Mouse (Mus musculus) spleen, postnatal 14 days (tissue): ENCODE measurements around the gene Crlf1.
A peak's percentile ranks its signal among the peaks of the same experiment; 100 is the strongest.
"Not testable (repeated sequence)": the region's sequence is repeated elsewhere in the genome, so short reads cannot be mapped to it uniquely, and the experiment has no call there.

ENCODE experiments used
- DNase-seq, 2 experiments: peaks; one replicate each; pipeline ENCODE4 v3.0.0; 2021 to 2022; ENCODE audit warnings: low spot score in 2 of 2

Crlf1 gene

DNA sequence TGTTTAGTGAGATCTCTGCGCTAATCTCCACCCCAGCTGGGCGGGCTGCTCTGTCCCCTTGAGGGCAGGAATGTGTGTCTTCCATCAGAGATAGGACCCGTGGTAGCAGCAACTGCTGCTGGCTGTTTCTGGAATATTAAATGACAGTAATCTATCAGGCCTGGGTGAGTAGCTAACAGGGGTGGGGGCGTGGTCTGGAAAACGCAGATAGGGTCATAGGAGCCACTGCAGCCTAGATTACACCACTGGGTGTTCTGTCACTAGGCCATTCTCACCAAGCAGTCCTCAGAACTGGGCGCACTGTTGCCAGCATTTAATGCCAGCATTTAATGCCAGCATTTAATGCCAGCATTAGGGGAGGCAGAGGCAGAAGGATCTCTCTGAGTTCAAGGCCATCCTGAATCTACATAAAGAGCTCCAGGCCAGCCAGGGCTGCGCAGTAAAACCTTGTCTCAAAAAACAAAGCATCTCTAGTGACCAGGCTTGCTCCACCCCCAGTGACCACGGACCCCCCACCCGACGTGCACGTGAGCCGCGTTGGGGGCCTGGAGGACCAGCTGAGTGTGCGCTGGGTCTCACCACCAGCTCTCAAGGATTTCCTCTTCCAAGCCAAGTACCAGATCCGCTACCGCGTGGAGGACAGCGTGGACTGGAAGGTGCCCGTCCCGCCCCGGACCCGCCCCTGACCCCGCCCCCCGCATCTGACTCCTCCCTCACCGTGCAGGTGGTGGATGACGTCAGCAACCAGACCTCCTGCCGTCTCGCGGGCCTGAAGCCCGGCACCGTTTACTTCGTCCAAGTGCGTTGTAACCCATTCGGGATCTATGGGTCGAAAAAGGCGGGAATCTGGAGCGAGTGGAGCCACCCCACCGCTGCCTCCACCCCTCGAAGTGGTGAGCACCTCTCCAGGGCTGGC lies 7.7 kb downstream of the Crlf1 start:
- peak in 1 of 2 experiments; percentile 42 for DNase-seq

DNA sequence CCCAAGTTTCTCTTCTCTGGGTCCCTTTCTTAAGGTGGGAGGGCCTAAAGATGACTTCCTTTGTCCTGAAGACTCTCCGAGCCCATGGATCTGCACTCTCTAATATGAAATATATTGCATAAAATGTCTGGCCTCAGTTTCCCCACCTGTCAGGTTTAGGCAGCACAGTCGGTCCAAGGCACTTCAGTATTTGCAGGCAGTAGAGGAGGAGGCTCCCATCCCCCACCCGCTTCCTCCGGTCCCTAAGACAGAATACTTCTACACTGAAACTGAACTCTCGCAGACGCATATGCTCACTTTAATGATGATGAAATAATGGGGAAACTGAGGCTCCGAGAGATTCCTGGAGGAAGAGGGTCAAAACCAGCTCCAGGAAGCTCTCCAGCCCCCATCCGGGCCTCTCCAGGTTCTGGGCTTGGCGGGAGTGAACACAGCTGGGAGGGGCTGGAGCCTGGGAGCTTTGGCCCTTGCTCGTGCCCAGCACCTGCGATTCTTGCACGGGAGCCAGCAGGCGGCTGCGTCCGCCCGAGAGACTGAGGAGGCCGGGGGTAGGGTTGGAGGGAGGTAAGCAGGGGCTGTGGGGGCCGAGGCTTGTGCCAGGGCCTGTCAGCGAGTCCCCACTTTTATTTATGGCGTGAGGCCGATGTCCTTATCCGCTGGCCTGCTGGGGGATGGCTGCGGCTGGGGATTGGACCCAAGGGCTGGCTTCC lies 9.0 kb downstream of the Crlf1 start:
- no peak for DNase-seq

DNA sequence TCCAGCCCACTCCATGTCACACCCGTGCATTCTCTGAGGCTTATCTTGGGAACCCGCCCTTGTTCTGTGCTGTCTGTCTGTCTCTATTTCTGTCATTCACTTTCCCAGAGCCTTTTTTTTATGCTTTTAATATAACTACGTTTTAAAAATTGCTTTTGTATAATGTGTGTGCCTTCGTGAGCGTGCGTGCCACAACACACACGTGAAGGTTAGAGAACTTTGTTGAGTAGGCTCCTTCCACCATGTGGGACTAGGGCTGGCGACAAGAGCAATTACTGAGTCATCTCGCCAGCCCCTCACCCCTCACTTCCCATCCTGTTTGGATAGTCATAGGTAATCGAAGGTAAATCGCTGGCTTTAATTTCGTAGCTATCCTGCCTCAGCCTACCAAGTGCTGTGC lies 9.6 kb downstream of the Crlf1 start:
- DNase-seq: no peak

DNA sequence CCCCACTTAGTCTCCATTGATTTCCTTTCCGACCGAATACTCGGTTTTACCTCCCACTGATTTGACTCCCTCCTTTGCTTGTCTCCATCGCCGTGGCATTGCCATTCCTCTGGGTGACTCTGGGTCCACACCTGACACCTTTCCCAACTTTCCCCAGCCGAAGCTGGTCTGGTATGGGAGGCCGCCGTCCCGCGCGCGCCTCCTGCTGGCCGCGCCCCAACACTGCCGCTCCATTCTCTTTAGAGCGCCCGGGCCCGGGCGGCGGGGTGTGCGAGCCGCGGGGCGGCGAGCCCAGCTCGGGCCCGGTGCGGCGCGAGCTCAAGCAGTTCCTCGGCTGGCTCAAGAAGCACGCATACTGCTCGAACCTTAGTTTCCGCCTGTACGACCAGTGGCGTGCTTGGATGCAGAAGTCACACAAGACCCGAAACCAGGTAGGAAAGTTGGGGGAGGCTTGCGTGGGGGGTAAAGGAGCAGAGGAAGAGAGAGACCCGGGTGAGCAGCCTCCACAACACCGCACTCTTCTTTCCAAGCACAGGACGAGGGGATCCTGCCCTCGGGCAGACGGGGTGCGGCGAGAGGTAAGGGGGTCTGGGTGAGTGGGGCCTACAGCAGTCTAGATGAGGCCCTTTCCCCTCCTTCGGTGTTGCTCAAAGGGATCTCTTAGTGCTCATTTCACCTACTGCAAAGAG lies 10.2 kb downstream of the Crlf1 start:
- DNase-seq: peak; percentile 49 to 60

DNA sequence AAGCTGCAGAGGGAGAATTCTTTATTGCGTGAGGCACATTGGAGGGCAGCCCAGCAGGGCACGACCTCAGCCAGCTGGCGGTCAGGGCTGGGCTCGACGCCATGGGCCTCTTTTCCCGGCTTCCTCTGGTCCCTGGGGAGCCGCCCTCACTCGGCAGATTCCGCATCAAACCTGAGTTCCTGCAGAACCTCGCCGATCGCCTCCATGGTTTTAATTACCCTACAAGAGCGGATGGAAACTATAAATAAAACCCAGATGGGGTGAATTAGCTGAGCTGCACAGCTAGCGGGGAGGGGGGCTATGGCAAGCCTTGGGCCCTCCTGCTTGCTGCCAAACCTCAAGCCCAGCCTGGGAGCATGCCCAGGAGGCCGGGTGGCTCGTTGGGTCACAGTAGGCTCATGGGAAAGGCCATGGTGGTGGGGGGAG lies 11.3 kb downstream of the Crlf1 start:
- no peak for DNase-seq

- DNase-seq: peak; percentile 57 to 87
These were observed 11.9 kb downstream of the Crlf1 start for GRCm38 (mm10) chr8:70504851-70505250.

- no peak for DNase-seq
These were observed 12.9 kb downstream of the Crlf1 start for GRCm38 (mm10) chr8:70505698-70506327.

DNA sequence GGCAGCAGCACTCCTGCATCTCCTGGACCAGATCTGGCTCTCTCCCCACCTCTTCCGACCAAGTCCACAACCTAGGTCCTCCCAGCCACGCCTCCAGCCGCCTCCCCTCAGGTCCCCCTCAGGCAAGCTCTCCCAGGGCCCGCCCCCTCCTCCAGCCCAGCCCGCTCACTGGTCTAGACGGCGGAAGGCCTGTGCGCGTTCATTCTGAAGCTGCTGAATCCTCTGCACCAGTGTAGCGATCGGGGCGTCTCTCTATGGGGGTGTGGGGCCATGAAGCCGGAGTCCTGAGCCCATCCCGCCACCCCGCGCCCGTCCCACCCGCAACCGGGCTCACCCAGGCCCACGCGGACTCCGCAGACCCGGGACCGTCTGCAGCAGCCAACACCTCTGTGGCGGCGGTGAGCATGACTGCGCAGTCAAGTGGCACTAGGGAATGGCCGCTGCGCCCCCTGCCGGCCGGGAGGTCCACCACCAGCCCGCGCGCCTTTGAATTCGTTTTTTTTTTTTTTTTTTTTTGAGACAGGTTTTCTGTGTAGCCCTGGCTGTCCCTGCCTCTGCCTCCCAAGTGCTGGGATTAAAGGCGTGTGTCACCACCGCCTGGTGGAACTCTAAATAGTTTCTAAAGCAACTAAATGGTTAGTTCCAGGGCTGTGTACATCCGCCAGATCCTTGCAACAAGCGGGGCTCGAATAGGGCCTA lies 13.5 kb downstream of the Crlf1 start, which contains the start of gene Rex1bd:
Rex1bd (minus strand) TSS at position 425 of the 699 bp plus-strand sequence.
- peak; percentile 88 to 92 for DNase-seq

DNA sequence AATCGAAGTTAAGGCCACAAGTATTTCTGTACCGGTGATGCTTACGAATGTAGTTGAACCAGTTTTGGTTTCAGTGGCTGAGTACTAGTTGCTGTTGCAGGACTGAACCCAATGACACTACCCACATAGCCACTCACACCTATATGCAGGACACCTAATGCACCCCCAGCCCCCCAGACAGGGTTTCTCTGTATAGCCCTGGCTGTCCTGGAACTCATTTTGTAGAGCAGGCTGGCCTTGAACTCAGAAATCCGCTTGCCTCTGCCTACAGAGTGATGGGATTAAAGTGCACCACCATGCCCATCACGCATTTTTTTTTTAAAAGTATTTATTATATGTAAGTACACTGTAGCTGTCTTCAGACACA lies 14.1 kb downstream of the Crlf1 start:
- DNase-seq: no peak

DNA sequence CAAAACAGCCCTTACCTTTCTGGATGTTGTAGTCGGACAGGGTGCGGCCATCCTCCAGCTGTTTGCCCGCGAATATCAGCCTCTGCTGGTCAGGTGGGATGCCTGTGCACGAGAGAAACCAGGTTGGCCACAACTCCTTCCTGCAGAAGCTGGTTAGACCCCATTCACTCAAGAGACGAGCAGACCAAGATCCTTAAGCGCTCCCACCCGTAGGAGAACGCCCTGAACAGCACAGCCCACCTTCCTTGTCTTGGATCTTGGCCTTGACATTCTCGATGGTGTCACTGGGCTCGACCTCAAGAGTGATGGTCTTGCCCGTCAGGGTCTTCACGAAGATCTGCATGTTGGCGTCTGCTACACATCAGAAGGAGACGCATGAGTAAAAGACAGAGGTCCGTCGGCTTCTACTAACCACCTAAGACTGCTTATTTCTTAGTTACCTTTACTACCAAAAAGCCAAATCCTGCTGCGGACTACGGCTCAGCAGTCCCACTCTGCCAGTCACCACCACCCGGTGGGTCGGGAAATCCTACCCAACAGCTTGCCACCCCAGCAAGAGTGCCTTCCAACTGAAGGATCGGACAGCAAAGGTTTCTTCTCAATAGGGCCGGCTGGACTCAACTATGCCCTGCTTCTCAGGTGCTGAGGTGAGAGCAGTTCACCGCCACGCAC lies 16.5 kb downstream of the Crlf1 start:
- no peak for DNase-seq

DNA sequence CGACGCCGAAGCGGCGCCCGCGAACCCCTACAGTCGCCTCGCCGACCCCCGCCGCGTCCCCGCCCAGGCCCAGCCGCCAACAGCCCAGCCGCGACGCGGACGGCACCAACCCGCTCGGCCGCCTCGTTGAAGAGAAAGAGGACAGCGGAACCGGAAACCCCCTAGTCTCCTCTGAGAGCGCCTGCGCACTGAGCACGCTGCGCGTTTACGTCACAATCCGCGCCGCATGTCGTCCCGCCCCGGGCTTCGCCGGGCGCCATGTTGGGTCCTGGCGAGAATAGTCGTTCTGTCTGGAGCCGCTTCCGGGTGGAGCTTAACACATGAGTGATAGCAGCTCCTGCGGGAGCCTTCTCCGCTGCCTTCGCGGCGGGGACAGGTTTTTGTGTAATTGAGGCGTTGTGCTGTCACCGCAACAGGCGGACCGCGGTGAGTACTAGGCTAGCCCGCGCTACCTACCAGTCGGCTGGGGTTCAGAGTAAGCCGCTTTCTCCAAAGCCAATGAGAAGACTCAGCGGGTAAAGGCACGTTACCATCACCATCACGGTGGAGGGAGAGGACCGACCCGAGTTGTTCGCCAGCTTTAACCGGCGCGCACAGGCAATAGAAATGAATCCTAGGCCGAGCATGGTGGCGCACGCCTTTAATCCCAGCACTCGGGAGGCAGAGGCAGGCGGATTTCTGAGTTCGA lies 17.4 kb downstream of the Crlf1 start, which contains the start of gene Uba52:
Uba52 (minus strand) TSS at position 574 of the 688 bp plus-strand sequence.
- DNase-seq: peak; percentile 94 to 97

- DNase-seq: not testable (repeated sequence)
These were observed 18.2 kb downstream of the Crlf1 start for GRCm38 (mm10) chr8:70511174-70511573.

DNA sequence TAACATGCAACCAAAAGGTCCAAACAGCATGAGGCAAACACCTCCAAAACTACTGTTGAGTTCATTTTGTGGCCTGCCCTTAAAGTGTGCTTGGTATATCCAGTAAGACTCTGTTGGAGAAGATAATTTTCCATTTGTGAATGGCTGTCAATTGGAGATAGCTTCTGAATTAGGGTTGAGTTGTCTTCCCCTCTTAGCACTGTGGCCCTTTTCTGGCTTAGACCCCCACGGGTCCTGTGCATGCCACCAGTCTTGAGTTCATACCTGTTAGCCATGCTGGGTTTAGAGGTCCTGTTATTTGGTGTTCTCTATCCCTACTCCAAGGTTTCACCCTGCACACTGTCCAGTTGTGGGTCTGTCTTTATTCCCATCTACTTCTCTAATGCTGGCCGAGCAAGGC lies 18.8 kb downstream of the Crlf1 start:
- no peak for DNase-seq

DNA sequence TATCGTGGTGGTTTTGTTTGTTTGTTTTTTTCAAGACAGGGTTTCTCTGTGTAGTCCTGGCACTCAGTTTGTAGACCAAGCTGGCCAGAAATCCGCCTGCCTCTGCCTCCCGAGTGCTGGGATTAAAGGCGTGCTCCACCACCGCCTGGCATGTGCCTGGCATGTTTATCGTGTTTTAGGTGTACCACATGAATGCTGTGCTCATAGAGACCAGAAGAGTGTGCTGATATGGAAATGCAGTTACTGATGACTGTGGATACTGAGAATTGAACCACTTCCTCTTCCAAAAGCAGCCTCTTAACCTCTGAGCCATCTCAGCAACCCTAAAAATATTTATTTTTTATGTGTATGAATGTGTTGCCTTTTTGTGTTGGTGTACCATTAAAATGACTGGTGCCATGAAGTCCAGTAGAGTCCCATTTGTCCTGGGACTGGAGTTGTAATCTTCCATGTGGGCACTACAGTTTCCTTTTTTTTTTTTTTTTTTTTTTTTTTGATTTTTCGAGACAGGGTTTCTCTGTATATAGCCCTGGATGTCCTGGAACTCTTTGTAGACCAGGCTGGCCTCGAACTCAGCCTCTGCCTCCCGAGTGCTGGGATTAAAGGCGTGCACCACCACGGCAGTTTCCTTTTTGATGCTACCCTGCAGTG lies 19.4 kb downstream of the Crlf1 start:
- DNase-seq: no peak

DNA sequence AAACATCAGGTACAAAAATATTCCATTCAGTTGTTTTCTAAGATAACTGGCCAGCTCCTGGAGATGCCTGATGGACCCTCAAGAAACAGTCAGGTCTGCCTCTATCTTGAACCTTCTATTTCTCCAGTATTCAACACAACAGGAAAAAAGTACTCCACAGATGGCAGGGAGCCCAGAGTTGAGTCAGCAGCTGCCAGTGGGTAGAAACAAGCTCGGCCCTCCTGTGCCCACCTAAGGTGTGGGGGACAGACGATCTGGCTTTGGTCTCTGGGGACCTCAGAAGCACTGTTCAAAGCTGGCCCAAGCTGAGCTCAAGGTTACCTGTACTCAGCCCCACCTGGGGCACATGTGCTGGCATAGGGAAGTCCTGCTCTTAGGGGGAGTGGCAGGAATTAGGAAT lies 20.5 kb downstream of the Crlf1 start:
- DNase-seq: no peak

GRCm38 (mm10) chr8:70517940-70518643 lies 25.1 kb downstream of the Crlf1 start:
- DNase-seq: no peak

- no peak for DNase-seq
These were observed 26.1 kb downstream of the Crlf1 start for GRCm38 (mm10) chr8:70519043-70519442.

- no peak for DNase-seq
These were observed 26.6 kb downstream of the Crlf1 start for GRCm38 (mm10) chr8:70519606-70520005.
